Mouse (Mus musculus) telencephalon, adult 2 months (tissue): ENCODE data around the gene Znrd1as.

Experiments
- DNase-seq: peaks from one replicate; pipeline ENCODE4 v3.0.0-alpha.2; 2011; ENCODE audit warnings: low read depth, low spot score

Znrd1as gene

DNA sequence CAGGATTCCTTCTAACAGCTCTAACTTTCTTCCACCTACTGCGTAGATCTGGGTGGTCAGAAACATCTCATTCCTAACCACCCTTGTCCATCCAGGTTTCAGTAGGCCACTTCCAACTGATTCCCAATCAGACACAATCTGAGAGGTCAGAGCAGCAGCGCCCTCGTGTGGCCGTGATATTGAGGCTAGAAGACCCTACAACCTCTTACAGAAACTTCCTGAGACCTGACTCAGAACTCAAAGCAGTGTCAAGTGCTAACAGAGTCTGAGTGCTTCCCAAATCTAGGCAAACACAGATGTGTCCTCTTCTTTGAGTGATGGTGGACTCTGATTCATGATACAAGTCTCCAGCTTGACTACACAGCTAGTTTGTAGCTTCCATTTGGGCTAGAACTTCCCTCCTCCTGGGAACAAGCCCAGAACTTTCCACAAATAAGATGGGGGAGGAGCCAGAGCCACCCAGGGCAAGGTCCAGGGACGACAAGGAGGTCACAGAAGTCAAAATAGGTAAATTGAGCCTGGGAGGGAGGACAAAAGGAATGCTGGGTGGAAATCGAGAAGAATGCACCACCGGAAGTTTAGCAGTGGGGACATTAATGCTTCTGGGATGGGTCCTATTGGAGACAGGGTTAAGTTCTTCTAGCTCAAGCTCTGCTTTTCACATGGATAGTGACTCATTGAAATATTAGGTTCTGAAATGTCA is 38.8 kb downstream of the Znrd1as start:
- no peak for DNase-seq

DNA sequence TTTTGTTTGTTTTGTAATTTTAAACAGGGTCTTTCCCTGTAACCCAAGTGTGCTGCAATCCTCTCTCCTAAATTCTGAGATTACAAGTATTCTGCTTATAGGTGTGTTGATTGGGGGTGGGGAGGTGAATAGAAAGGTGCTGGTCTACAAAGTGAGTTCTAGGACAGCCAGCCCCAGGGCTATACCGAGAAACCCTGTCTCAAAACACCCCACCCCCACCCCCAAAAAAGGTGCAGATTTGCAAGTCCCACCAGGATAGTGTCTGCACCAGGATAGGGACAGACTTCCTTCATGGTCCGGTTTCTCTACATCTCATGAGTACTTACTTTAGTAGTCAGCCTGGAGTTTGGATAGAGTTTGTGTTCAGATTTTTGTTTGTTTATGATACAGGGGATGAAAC is 40.1 kb downstream of the Znrd1as start:
- DNase-seq = no peak

DNA sequence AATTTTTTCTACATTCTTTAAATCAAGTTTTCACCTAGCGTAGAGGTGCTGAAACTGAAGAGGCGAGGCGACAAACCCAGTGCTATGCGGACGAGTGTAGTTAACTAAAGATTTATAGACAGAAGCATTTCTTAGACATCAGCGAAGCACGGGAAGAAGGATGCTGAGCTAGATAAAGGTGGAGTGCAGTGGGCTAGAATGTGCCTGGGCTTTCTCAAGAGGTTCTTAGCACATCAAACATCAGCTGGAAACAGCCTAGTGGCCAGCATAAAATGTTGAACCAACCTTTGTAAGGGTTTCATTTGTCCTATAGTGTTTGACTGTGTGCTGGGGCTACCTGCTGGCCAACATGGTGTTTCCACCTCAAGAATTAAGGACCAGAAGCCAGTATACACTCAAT is 42.5 kb downstream of the Znrd1as start, which contains the start of gene Zfp57:
Zfp57 (plus strand) TSS at position 301 of the 400 bp plus-strand sequence.
- DNase-seq = no peak

DNA sequence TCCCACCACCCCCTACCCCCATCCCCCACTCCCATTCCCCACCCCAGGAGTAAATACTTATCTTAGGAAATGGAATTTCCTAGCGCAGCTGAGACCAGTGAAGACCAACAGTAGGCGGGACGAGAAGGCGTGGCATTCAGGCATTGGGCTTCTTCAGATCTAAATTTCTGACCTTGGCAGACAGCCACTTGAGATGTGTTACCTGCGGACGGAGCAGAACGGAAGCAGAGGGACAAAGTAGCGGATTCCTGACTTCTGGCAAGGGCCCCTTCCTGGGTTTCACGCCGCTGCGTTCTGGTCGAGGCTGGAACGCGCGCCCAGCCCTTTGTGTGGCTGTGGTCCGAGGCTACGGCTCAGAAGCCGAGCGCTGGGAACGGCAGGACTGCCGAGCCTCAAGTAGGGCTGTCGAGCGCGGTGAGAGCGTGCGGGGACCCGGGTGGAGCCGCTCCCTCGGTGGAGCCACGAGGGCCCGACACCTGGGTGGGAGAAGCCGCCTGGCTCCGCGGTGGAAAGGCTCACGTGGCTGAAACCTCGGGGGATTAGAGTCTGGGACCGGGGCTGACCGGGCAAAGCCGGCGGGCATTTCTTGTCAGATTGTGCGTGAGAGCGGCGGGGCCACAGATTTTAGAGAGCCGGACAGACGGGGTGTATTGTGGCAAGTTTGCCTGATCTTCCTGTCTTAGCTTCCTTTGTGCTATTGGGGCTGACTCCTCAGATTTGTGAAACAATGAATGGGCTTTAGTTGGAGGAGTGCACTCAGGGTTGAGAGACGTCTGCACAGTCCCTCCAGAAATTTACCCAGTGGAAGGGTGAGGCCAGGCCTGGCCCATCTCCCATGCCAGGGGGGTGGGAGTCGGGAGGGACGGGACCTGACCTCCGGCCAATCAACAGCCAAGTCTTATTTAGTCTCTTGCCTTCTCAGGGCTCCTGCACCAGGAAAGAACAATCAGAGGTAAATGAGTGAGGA is 44.3 kb downstream of the Znrd1as start:
- no peak for DNase-seq

DNA sequence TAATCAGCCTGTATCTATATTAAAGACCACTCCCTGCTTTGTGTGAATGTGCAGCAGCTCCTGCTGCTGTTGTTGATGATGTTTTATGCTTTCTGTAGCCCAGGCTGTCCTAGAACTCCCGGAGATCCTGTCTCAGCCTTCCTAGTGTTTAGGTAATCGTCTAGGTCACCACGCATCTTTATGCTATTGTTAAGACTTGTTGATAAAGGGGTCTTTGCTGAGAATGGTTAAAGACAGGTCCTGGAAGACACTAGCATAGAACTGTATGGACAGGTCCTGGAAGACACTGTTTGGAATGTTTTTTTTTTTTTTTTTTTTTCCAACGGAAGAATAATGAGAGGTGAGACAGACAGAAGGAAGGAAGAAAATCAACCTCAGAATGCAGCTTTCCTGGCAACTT is 45.0 kb downstream of the Znrd1as start:
- no peak for DNase-seq

DNA sequence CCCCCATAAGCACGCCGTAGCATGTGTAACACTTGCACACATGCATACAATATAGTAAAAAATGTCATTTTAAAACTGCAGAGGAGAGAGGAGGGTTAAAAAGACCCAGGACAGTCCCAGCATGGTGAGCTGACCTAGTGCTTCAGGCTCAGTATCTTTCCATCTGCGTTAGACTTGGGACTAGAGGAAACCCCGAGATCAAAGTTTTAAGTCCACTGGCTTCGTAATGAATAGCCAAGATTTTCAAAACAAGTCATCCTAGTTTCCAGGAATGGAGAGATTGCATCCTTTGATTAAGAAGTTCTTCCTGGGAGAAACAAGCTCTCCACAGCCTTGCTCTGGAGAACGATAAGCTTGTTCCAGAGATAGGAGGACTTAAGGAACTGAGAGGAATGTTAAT is 49.8 kb downstream of the Znrd1as start:
- no peak for DNase-seq

DNA sequence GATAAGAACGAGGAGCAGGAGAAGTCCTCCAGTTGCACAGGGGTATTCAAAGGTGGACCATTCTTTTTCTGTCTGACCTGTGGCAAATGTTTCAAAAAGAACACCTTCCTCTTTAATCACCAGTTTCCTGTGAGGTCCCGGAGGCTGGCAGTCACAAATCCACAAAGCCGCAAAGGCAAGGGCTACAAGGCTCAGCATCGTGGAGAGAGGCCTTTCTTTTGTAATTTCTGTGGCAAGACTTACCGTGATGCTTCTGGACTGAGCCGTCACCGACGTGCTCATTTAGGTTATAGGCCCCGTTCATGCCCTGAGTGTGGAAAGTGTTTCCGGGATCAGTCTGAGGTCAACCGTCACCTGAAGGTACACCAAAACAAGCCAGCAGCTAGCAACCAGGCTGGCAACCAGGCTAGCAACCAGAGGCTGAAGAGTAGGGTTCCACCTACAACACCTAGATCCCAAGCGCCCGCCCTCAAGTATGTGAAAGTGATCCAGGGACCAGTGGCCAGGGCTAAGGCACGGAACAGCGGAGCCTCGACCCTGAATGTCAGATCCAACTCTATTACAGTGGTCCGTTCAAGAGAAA is 51.2 kb downstream of the Znrd1as start:
- DNase-seq = no peak

DNA sequence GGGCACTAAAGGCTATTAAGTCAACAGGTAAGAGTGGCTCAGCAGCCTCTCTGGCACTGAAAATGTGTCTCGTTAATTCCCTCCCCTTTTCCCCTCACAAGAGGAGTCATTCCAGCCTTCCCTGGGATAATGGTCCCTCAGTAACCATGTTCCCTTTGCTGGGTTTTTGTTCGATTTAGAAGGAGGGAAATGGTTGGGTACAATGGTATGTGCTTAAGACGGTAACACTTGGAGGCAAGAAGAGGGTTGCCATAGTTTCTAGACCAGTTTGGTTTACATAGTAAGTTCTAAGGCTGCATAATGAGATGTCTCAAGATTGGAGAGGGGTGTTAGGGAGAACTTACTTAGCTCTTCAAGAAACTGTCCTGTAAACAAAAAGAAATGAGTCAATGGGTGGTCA is 53.3 kb downstream of the Znrd1as start:
- DNase-seq = no peak

DNA sequence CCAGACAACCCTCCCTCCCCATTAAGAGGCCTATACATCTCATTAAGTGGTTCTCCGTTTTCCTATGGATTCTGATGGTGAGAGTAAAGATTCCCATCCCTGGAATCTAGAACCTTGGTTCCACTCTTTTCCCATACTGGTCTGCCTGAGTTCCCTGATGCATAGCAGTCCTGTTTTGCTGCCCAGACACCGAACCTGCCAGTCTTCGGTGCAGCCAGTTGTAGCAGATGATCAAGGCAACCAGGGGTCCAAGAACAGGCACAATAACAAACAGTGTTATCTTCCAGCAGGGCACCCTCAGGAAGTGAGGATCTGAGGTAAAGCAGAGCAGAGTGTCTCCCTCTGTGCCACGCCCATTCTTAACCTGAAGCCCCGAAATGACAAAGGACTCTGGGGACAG is 53.7 kb downstream of the Znrd1as start:
- no peak for DNase-seq
